Mouse (Mus musculus) cortical plate, adult 2 months (tissue): ENCODE results near the gene Cby1. TPM values are rescaled to one million over a fixed set of nuclear protein-coding genes. Genes with fewer than 3 reads are reported as not detected.

ENCODE experiments used
- H3K27ac ChIP-seq: fragments of 200-500 bp; 2 replicates; pipeline ENCODE4 v1.5.1; 2012; ENCODE audit warnings: low read length, control low read depth, inconsistent platforms; ENCODE audit not compliant: insufficient read depth
- H3K4me1 ChIP-seq: fragments of 200-500 bp; 2 replicates; pipeline ENCODE4 v1.6.1; 2011; ENCODE audit warnings: low read length; ENCODE audit not compliant: control insufficient read depth, insufficient read depth
- H3K4me3 ChIP-seq: fragments of 200-500 bp; 2 replicates; pipeline ENCODE4 v1.5.1; 2011; ENCODE audit warnings: mild to moderate bottlenecking, low read length, control low read depth; ENCODE audit not compliant: insufficient read depth
- CTCF ChIP-seq: fragments of 200-500 bp; IDR thresholded peaks from 2 replicates; pipeline ENCODE4 v1.5.1; 2011; ENCODE audit warnings: mild to moderate bottlenecking, control low read depth, low read length; ENCODE audit not compliant: insufficient read depth; ENCODE audit errors: extremely low read depth
- POLR2A ChIP-seq: fragments of 200-500 bp; IDR thresholded peaks from 2 replicates; pipeline ENCODE4 v1.6.1; 2011; ENCODE audit warnings: mild to moderate bottlenecking, low read length, control low read depth; ENCODE audit not compliant: insufficient read depth; ENCODE audit errors: extremely low read depth
- polyA plus RNA-seq: library from polyadenylated mRNA; depleted of rRNA; stranded (reverse); fragments of >200 nt; gene quantifications from 2 replicates; pipeline ENCODE4 v1.2.3, GENCODE M21; 2012; rRNA removed

The Cby1 gene
- polyA plus RNA-seq, 1 experiment: 35.6 TPM

DNA sequence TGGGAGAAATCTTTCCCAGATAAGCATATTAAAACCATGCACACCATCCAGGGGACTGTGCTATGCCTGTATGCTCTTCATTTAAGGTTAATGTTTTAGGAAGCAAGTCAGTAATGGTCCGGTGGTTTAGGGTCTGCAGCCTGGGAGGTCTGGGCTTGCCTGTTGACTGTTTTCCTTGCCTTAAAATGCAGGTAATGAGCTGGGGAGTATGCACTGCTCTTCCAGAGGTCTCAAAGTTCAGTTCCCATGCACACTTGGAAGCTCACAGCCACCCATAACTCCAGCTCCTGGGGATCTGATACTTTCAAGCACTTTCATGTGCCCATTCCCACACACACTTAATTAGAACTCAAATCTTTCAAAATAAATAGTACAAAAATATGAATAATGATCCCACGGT is 37.5 kb downstream of the Cby1 start:
- Histone ChIP-seq H3K4me3 (no peak overlapping the region), H3K4me1 (peaks cover 4% of the 10 kb centered on the region; the same call in 1 of the 2 replicates), H3K27ac (no peak overlapping the region)
- TF ChIP-seq POLR2A (no peak), CTCF (no peak)

DNA sequence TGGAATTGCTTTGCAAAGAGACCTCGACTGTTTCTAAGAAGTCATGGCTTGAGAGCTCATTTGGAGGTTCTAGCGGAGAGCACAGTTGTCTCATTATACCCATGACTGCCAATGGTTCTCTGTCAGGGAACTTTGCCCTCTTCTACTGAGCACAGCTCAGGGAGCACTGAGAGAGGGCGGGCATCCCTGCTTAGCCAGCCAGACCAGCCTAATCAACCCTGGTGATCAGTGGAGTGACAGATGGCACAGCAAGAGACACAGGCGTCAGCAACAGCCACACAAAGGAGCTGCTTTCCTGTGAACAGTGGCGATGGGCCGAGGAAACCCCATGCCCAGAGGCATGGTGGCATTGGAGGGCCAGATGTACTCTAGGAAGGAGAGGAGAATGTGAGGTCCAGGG is 38.0 kb downstream of the Cby1 start:
- Histone ChIP-seq H3K4me3 (no peak overlapping the region), H3K4me1 (peaks cover 2% of the 10 kb centered on the region; the same call in 1 of the 2 replicates), H3K27ac (no peak overlapping the region)
- TF ChIP-seq POLR2A (no peak), CTCF (no peak)

DNA sequence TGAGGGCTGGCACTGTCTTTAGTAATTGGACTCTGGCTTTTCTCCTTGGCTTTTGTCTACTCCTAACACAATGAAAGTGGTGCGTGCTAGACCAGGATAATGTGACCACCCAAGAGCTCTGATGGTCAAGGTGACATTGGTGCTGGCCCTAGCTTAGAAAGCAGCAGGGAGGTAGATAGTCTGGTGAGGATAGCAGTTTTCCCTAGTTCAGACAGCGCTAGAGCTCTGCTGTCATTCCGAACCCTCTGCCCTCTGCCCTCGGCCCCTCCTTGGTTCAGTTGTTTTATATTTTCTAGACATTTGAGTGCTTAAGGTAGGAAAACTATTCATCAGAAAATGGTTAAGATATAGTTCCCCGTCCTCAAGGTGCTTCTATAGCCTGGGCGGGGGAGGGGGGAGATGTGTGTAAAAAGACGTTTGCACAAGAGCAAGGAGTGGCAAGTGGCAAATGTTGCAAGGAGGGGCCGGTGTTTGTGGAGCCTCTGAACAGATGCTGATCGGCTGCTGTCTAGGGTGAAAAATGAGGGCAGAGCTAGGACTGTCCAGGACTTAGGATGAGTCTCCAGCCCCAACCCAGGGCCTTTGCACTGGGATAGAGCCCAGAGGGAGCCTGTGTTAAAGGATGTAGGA is 38.7 kb downstream of the Cby1 start:
- TF ChIP-seq CTCF (no peak), POLR2A (no peak)
- no peak overlapping the region for H3K4me3 ChIP-seq
- no peak overlapping the region for H3K27ac ChIP-seq
- peaks cover 2% of the 10 kb centered on the region; the same call in 1 of the 2 replicates for H3K4me1 ChIP-seq

DNA sequence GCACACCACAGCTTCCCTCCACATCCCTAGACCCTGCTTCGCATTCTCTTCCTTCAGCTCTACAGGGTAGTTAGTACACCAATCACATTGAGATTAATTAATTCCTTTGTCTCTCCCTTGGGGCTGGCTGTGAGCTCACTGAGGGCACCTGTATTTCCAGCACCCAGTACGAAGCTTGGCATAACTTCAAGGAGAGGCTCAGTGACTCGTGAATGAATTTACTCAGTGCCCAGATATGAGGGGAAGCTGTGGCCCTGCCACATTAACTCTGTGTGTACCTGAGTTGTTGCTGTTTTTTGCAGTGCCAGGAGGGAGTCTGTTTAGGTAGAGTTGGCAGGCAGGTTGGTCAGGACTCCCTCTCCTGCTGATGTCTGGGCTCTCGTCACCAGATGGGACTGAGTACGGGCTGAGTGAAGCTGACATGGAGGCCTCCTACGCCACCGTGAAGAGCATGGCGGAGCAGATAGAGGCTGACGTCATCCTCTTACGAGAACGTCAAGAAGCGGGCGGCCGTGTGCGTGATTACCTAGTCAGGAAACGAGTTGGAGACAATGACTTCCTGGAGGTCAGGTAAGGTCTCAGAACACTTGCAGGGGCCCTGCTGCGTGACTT is 47.7 kb downstream of the Cby1 start:
- no peak for TF ChIP-seq CTCF
- TF ChIP-seq POLR2A: no peak
- no peaks in the 10 kb centered on the region for H3K4me1 ChIP-seq
- H3K4me3 ChIP-seq: no peak overlapping the region
- H3K27ac ChIP-seq: no peak overlapping the region

DNA sequence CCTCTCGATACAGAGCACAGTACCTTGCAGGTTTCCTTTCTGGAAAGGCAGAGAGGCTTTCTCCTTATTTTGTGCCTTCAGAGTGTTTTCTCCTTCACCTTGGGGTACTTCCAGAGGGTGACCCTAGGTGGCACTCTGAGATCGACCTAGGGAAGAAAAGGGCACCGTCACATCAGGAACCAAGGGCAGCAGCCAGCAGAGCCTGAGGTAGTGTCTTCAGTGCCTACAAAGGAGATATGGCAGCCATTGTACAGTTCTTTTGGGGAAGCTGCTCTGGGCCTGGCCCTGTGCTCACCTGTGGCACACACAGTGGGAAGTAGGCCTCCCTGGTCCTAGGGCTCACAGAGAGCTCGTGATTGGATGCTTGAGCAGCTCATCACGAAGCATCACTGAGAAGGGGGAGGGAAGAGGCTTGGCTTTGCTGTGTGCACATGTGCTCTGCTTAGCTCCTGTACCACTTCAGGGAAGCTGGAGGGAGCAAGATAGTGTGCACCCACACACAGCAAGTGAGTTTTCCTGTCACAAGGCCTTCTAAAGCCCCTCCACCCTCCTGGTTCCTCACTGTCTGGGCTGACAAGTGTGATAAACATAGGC is 49.3 kb downstream of the Cby1 start:
- Histone ChIP-seq H3K4me3 (no peak overlapping the region), H3K27ac (no peak overlapping the region), H3K4me1 (no peaks in the 10 kb centered on the region)
- TF ChIP-seq CTCF: no peak

DNA sequence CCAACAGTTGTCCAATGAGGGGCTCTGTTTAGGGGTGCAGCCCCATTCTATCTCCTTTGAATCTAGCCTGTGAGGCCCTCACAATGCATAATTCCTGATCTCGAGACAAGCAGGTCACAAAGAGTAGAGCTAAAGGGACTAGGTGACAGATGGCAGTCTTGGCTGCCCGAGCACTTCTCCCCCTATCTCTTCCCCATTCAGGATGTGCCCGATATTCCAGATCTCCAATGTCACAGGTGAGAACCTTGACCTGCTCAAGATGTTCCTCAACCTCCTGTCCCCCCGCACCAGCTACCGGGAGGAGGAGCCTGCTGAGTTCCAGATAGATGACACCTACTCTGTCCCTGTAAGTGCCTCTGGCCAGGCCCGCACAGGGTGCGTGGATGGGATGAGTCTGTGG is 56.6 kb downstream of the Cby1 start:
- Histone ChIP-seq H3K4me1 (no peaks in the 10 kb centered on the region), H3K27ac (no peak overlapping the region), H3K4me3 (no peak overlapping the region)
- TF ChIP-seq CTCF (no peak), POLR2A (no peak)

DNA sequence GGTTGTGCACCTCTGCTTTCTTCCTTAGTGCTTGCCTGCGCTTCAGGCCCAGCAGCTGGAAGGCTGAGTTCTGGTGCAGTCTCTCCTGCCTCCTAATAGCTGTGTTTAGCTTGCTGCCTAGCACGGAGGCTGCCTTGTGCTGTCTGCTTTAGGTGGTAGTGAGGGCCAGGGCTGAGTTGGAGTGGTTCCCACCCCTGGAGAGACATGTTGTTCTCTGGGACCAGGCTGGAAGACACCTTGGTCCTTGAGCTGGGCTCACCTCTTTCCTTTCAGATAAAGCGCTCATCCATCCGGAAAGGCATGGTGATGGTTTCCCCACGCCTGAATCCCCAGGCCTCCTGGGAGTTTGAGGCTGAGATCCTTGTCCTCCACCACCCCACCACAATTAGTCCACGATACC is 57.7 kb downstream of the Cby1 start:
- H3K4me3 ChIP-seq: no peak overlapping the region
- no peak overlapping the region for H3K27ac ChIP-seq
- H3K4me1 ChIP-seq: no peaks in the 10 kb centered on the region
- TF ChIP-seq POLR2A (no peak), CTCF (no peak)

Other genes with a start within 250 kb of the Cby1 start
- gene Csnk1e, start 203.6 kb upstream of the Cby1 start, polyA plus RNA-seq: 185 and 194 TPM in 2 replicates
- 115 and 120 TPM in 2 replicates for gene Kcnj4, start 154.0 kb upstream of the Cby1 start, polyA plus RNA-seq
- gene Kdelr3, start 142.8 kb upstream of the Cby1 start, polyA plus RNA-seq: 1.3 and 1.4 TPM in 2 replicates
- gene Ddx17, start 112.5 kb upstream of the Cby1 start, polyA plus RNA-seq: 416 and 445 TPM in 2 replicates
- gene Dmc1, start 54.1 kb upstream of the Cby1 start, polyA plus RNA-seq: 2.6 and 2.8 TPM in 2 replicates
- 12.6 and 14.5 TPM in 2 replicates for gene Fam227a, start 243 bp upstream of the Cby1 start, polyA plus RNA-seq
- 88.3 and 94.3 TPM in 2 replicates for gene Tomm22, start 11.7 kb downstream of the Cby1 start, polyA plus RNA-seq
- gene Josd1, start 28.7 kb downstream of the Cby1 start, polyA plus RNA-seq: 64.0 and 64.3 TPM in 2 replicates
- gene Gtpbp1, start 31.6 kb downstream of the Cby1 start, polyA plus RNA-seq: 36.4 and 36.9 TPM in 2 replicates
- gene Sun2, start 83.3 kb downstream of the Cby1 start, polyA plus RNA-seq: 29.7 and 32.0 TPM in 2 replicates
- gene Dnal4, start 118.7 kb downstream of the Cby1 start, polyA plus RNA-seq: 71.5 and 72.4 TPM in 2 replicates
- gene Nptxr, start 145.6 kb downstream of the Cby1 start, polyA plus RNA-seq: 293 and 298 TPM in 2 replicates
- gene Npcd, start 175.0 kb downstream of the Cby1 start, polyA plus RNA-seq: 2.4 and 3.0 TPM in 2 replicates
- gene Cbx6, start 175.5 kb downstream of the Cby1 start, polyA plus RNA-seq: 295 and 320 TPM in 2 replicates
- 6.7 and 7.5 TPM in 2 replicates for gene Apobec3, start 232.5 kb downstream of the Cby1 start, polyA plus RNA-seq